Mouse (Mus musculus): ENCODE results near the gene Pard3.

- no peak for TF ChIP-seq CTCF (IDR thresholded peaks at IDR 0.05; ENCODE audit: borderline replicate concordance, control insufficient read depth, extremely low read depth, insufficient read depth, low read length, poor library complexity)
- no peak for TF ChIP-seq POLR2A (IDR thresholded peaks at IDR 0.05; ENCODE audit: control insufficient read depth, extremely low read depth, insufficient read depth, low read length, poor library complexity)
Observed at GRCm38 (mm10) chr8:127341046-127341445, 277.4 kb downstream of the Pard3 start.
